Mouse (Mus musculus) gastrocnemius, adult 2 months (tissue): Measurements from ENCODE around the gene Baiap2. TPM values are rescaled to one million over a fixed set of nuclear protein-coding genes. Genes with fewer than 3 reads are reported as not detected.

Source experiments
- DNase-seq: peaks from one replicate; pipeline ENCODE4 v3.0.0; 2022
- H3K27ac ChIP-seq: fragments of 200-600 bp; 2 replicates; pipeline ENCODE4 v1.8.1; 2022; ENCODE audit warnings: mild to moderate bottlenecking
- H3K4me3 ChIP-seq: fragments of 200-600 bp; 2 replicates; pipeline ENCODE4 v1.8.1; 2022; ENCODE audit warnings: mild to moderate bottlenecking, moderate library complexity
- CTCF ChIP-seq: fragments of 200-600 bp; IDR thresholded peaks from 2 replicates; pipeline ENCODE4 v1.8.1; 2022; ENCODE audit warnings: antibody characterized with exemption, mild to moderate bottlenecking, moderate library complexity
- intact Hi-C: fragments of 180-260 bp; cut with DNase I; formaldehyde crosslinking; loops from one replicate; pipeline ENCODE4 v1.15.1; 2025
- total RNA-seq, 2 experiments: library from RNA; stranded (reverse); gene quantifications; 2 replicates each; pipeline ENCODE4 v1.2.3; 2021

Gene Baiap2
- total RNA-seq, 2 experiments from 2014 or later = 1.5 to 2.0 TPM

GRCm38 (mm10) chr11:120034762-120035161 is 92.2 kb downstream of the Baiap2 start:
- intact Hi-C loops = loop anchor here (10.0 kb wide), 1 partner anchor 270 kb away; no protein-coding TSS in a partner anchor
- no peak for TF ChIP-seq CTCF
- no peak for DNase-seq
- H3K4me3 ChIP-seq = no peak overlapping the region
- no peak overlapping the region for H3K27ac ChIP-seq

- H3K27ac ChIP-seq = peak overlapping the region; percentile 81
- TF ChIP-seq CTCF = no peak
- no peak overlapping the region for H3K4me3 ChIP-seq
- intact Hi-C loops = loop anchor here (10.0 kb wide), 1 partner anchor 265 kb away; no protein-coding TSS in a partner anchor
- no peak for DNase-seq
Measured at GRCm38 (mm10) chr11:120039581-120039980, 97.0 kb downstream of the Baiap2 start.

GRCm38 (mm10) chr11:120040440-120040839 is 97.9 kb downstream of the Baiap2 start:
- H3K4me3 ChIP-seq = no peak overlapping the region
- TF ChIP-seq CTCF = no peak
- H3K27ac ChIP-seq = peak overlapping the region; percentile 81
- DNase-seq = no peak
- intact Hi-C loops = no loop called here

GRCm38 (mm10) chr11:120041191-120042123 is 98.9 kb downstream of the Baiap2 start:
- Histone ChIP-seq H3K4me3 (peak overlapping the region; percentile 60), H3K27ac (peak overlapping the region; percentile 81)
- TF ChIP-seq CTCF = no peak
- DNase-seq = peak; percentile 78
- intact Hi-C loops = no loop called here

GRCm38 (mm10) chr11:120042141-120042838 is 99.7 kb downstream of the Baiap2 start:
- intact Hi-C loops = no loop called here
- DNase-seq = no peak
- H3K4me3 ChIP-seq = peak overlapping the region; percentile 60; the same call in 1 of the 2 replicates
- no peak for TF ChIP-seq CTCF
- H3K27ac ChIP-seq = peak overlapping the region; percentile 81

GRCm38 (mm10) chr11:120045341-120045740 is 102.8 kb downstream of the Baiap2 start:
- H3K4me3 ChIP-seq = no peak overlapping the region
- intact Hi-C loops = no loop called here
- DNase-seq = no peak
- TF ChIP-seq CTCF = no peak
- peak overlapping the region; percentile 83 for H3K27ac ChIP-seq

- no peak for TF ChIP-seq CTCF
- DNase-seq = peak; percentile 69
- peak overlapping the region; percentile 81 for H3K4me3 ChIP-seq
- peak overlapping the region; percentile 83 for H3K27ac ChIP-seq
- intact Hi-C loops = no loop called here
Measured at GRCm38 (mm10) chr11:120045839-120046552, 103.4 kb downstream of the Baiap2 start.

- no peak for DNase-seq
- no peak for TF ChIP-seq CTCF
Measured at GRCm38 (mm10) chr11:120046553-120047191, 104.1 kb downstream of the Baiap2 start, which contains the start of gene Aatk. TSS of gene Aatk (minus strand) at chr11:120047167.

GRCm38 (mm10) chr11:120047531-120048251 is 105.1 kb downstream of the Baiap2 start:
- DNase-seq = no peak
- intact Hi-C loops = no loop called here
- Histone ChIP-seq H3K27ac (no peak overlapping the region), H3K4me3 (peak overlapping the region; percentile 81)
- no peak for TF ChIP-seq CTCF

More at GRCm38 (mm10) chr11:120046553-120047191, 104.1 kb downstream of the Baiap2 start, which contains the start of gene Aatk:
- Histone ChIP-seq H3K4me3 (peak within 1 kb of the TSS; percentile 81), H3K27ac (peak within 1 kb of the TSS; percentile 83)
- intact Hi-C loops = no loop called here

GRCm38 (mm10) chr11:120048252-120048556 is 105.6 kb downstream of the Baiap2 start:
- intact Hi-C loops = no loop called here
- Histone ChIP-seq H3K27ac (no peak overlapping the region), H3K4me3 (peak overlapping the region; percentile 13; the same call in 1 of the 2 replicates)
- peak; percentile 5; the same call in 1 of the 2 replicates for TF ChIP-seq CTCF
- DNase-seq = no peak

- no peak for TF ChIP-seq CTCF
Measured at GRCm38 (mm10) chr11:120049067-120049466, 106.5 kb downstream of the Baiap2 start.

More at GRCm38 (mm10) chr11:120049067-120049466, 106.5 kb downstream of the Baiap2 start:
- Histone ChIP-seq H3K27ac (peak overlapping the region; percentile 38), H3K4me3 (no peak overlapping the region)
- peak; percentile 44 for DNase-seq
- intact Hi-C loops = no loop called here
